In the genomic region with DNA sequence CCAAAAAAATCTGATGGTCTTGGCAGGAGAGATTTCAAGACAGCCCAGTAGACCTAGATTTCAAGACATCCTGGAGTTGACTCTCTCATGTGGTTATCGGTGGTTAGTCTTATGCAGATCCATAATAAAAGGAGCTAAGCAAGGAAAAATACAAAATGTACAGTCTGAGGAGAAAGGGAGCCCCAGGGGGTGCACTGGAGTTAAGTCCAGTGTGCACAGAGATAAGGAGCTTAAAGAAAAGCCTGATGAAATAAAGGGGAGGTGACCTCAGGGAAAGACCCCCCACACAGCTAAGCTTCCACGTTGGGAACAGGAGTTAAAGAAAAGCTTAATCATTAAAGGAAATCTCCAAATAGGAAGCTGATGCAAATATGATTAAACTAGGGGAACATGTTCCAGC, we compare ENCODE assay signal across 15 mouse cellular contexts.
"Had no signal": no experiment of that assay in that cellular context is flagged by ENCODE, and none has a peak within 500 bp of the region (broad histone marks: within the 10 kb centered on the region; RNA-seq: fewer than 3 reads in every experiment).

No protein-coding gene starts in this region.

- H3K4me2 ChIP-seq: neural tube, embryonic 15.5 days; stomach, embryonic 15.5 days had no signal

- H3K4me1 ChIP-seq: neural tube, embryonic 15.5 days; stomach, embryonic 15.5 days had no signal

- H3K4me3 ChIP-seq: neural tube, embryonic 15.5 days; stomach, embryonic 15.5 days had no signal

- H3K9me3 ChIP-seq: neural tube, embryonic 15.5 days; stomach, embryonic 15.5 days had no signal

- DNase-seq: retina, postnatal 1 day; right cerebral cortex, adult 18-20 months; right cerebral cortex, postnatal 14 days; right cerebral cortex, postnatal 25 days; right cerebral cortex, postnatal 4 days; spleen, adult 18-20 months; thymus, adult 18-20 months; thymus, adult 2 months; thymus, postnatal 14 days; thymus, postnatal 25 days; thymus, postnatal 36 days; thymus, postnatal 4 days had no signal

- H3K27ac ChIP-seq: neural tube, embryonic 15.5 days; stomach, embryonic 15.5 days; stomach, postnatal 0 days had no signal

- H3K27me3 ChIP-seq: neural tube, embryonic 15.5 days; stomach, embryonic 15.5 days had no signal

- H3K36me3 ChIP-seq: neural tube, embryonic 15.5 days; stomach, embryonic 15.5 days had no signal

- H3K9ac ChIP-seq: neural tube, embryonic 15.5 days; stomach, embryonic 15.5 days had no signal
